Mouse (Mus musculus) hindbrain, embryonic 13.5 days (tissue): ENCODE results near the gene Lmna. TPM values are rescaled to one million over a fixed set of nuclear protein-coding genes. Genes with fewer than 3 reads are reported as not detected.
A peak's percentile ranks its signal among the peaks of the same experiment; 100 is the strongest.

Source experiments
- ATAC-seq: fragments of 200-750 bp; cut with Nextera tagmentation; 2 replicates; pipeline ENCODE4 v1.8.0; 2017; ENCODE audit warnings: moderate TSS enrichment; ENCODE audit not compliant: low FRiP score
- H3K27ac ChIP-seq: fragments of 300-500 bp; sonication (generic); 2 replicates; pipeline ENCODE4 v1.5.1; 2015; ENCODE audit warnings: inconsistent platforms, mild to moderate bottlenecking, moderate library complexity
- H3K27me3 ChIP-seq: fragments of 300-500 bp; sonication (generic); 2 replicates; pipeline ENCODE4 v1.6.1; 2015; ENCODE audit warnings: mild to moderate bottlenecking, inconsistent platforms
- H3K36me3 ChIP-seq: fragments of 300-500 bp; sonication (generic); 2 replicates; pipeline ENCODE4 v1.6.1; 2015; ENCODE audit warnings: mild to moderate bottlenecking, inconsistent platforms
- H3K4me1 ChIP-seq: fragments of 300-500 bp; sonication (generic); replicated peaks from 2 replicates; pipeline ENCODE4 v1.6.1; 2015; ENCODE audit warnings: inconsistent platforms
- H3K4me2 ChIP-seq: fragments of 300-500 bp; sonication (generic); 2 replicates; pipeline ENCODE4 v1.6.1; 2015; ENCODE audit warnings: inconsistent platforms, mild to moderate bottlenecking, moderate library complexity
- H3K4me3 ChIP-seq: fragments of 300-500 bp; sonication (generic); 2 replicates; pipeline ENCODE4 v1.5.1; 2015; ENCODE audit warnings: mild to moderate bottlenecking, inconsistent platforms
- H3K9ac ChIP-seq: fragments of 300-500 bp; sonication (generic); 2 replicates; pipeline ENCODE4 v1.6.1; 2015; ENCODE audit warnings: mild to moderate bottlenecking, inconsistent platforms
- H3K9me3 ChIP-seq: fragments of 300-500 bp; sonication (generic); 2 replicates; pipeline ENCODE4 v1.6.1; 2016; ENCODE audit warnings: inconsistent platforms
- WGBS: fragments of 180-500 bp; shearing (Covaris S2); methylation state at CpG from one replicate; pipeline ENCODE4 v1.1.7; 2015; 5-methylcytosine and 5-hydroxymethylcytosine counted together
- polyA plus RNA-seq: library from polyadenylated mRNA; unstranded; fragments of >200 nt; fragmentation: Nextera tagmentation; extraction: Ambion mirVana; gene quantifications from 2 replicates; pipeline ENCODE4 v1.2.1, GENCODE M21; 2015

The Lmna gene
- polyA plus RNA-seq, 1 experiment from 2014 or later = 31.9 TPM

DNA sequence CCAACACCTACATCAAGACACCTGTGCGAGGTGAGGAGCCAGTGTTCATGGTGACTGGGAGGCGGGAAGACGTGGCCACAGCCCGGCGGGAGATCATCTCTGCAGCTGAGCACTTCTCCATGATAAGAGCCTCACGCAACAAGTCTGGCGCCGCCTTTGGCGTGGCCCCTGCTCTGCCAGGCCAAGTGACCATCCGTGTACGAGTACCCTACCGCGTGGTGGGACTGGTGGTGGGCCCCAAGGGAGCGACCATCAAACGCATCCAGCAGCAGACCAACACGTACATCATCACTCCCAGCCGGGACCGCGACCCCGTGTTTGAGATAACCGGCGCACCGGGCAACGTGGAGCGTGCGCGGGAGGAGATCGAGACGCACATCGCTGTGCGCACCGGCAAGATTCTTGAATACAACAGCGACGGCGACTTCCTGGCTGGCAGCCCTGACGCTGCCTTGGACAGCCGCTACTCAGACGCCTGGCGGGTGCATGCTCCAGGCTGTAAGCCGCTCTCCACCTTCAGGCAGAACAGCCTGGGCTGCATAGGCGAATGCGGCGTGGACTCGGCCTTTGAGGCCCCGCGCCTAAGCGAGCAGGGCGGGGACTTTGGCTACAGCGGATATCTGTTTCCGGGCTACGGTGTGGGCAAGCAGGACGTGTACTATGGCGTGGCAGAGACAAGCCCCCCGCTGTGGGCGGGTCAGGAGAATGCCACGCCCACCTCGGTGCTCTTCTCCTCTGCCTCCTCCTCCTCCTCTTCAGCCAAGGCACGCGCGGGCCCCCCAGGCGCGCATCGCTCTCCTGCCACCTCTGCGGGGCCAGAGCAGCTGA lies 26.6 kb upstream of the Lmna start:
- Histone ChIP-seq H3K4me1 (peaks cover 71% of the 10 kb centered on the region), H3K9ac (peak overlapping the region; percentile 100), H3K4me3 (peak overlapping the region; percentile 95), H3K4me2 (peak overlapping the region; percentile 98), H3K27me3 (no peaks in the 10 kb centered on the region), H3K36me3 (peaks cover 57% of the 10 kb centered on the region), H3K27ac (peak overlapping the region; percentile 79), H3K9me3 (no peaks in the 10 kb centered on the region)
- ATAC-seq = no peak
- 7% methylated on average over 57 of the region's 64 CpGs for WGBS

DNA sequence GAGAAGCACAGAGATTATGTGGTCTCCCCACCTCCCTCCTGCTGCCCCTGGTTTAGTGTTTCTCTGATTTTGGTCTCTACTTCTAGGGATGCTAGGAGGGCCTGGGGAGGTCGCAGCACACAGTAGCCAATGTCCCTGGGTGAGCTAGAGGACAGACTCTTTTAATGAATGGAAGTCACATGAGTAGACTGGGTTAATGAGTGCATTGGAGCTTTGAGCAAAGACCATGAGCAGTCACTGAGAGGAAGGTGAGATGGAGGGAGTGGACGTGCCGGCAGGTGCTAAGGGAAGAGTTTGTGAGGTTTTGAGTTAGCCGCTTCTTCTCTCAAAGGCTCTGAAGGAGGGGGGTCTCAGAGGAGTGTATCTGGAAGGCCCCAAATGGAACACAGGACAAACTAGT lies 25.8 kb upstream of the Lmna start:
- ATAC-seq = no peak
- H3K36me3 ChIP-seq = peaks cover 51% of the 10 kb centered on the region
- WGBS = 22% methylated on average over 4 of the region's 4 CpGs
- H3K27me3 ChIP-seq = no peaks in the 10 kb centered on the region
- H3K4me2 ChIP-seq = peak overlapping the region; percentile 98
- H3K27ac ChIP-seq = peak overlapping the region; percentile 79; the same call in 1 of the 2 replicates
- H3K9me3 ChIP-seq = no peaks in the 10 kb centered on the region
- peak overlapping the region; percentile 100 for H3K9ac ChIP-seq
- H3K4me1 ChIP-seq = peaks cover 65% of the 10 kb centered on the region
- peak overlapping the region; percentile 95 for H3K4me3 ChIP-seq

DNA sequence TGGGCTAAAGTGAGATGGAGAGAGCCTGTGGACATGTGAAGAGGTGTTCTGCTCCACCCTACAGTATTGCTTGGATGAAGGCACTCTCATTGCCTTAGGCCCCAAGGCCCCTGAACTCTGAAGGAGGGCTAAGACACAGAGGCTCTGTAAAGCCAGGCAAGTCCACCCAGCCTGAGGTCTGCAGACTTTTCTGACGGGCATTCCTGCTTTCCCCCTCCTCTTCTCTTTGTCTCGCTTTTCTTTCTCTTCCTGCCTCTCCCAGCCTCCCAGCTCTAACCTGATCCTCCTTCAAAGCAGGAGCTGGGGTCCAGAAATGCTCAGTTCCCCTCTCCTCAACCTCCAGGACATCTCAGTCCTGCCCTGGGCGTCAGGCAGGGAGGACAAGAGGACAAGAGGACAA lies 25.2 kb upstream of the Lmna start:
- Histone ChIP-seq H3K4me1 (peaks cover 65% of the 10 kb centered on the region), H3K4me2 (peak overlapping the region; percentile 98), H3K27me3 (no peaks in the 10 kb centered on the region), H3K9ac (peak overlapping the region; percentile 100), H3K9me3 (no peaks in the 10 kb centered on the region), H3K4me3 (peak overlapping the region; percentile 95), H3K27ac (peak overlapping the region; percentile 79), H3K36me3 (peaks cover 46% of the 10 kb centered on the region)
- no peak for ATAC-seq
- 11% methylated on average over 3 of the region's 3 CpGs for WGBS

DNA sequence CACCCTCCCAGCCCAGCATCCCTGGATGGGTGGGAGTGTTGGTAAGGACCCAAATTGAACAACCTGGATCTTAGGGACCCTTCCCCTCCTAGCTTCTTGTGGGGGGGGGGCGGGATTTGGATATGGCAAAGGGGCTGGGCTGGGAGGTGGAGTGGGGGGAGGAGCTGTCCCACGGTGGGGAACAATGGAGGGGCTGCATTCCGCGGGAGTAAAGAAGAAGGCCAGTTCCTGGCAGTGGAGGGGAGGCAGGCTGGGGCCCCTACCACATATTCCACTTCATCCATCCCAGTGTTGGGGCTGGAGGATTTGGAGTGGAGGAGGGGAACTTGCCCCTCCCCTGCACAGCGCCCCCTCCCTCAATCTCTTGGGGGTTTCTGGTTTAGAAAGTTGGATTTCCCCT lies 23.9 kb upstream of the Lmna start:
- ATAC-seq = no peak
- H3K4me3 ChIP-seq = peak overlapping the region; percentile 95
- peak overlapping the region; percentile 98 for H3K4me2 ChIP-seq
- peaks cover 39% of the 10 kb centered on the region for H3K36me3 ChIP-seq
- H3K27ac ChIP-seq = peak overlapping the region; percentile 99
- 0% methylated on average over 4 of the region's 5 CpGs for WGBS
- H3K9ac ChIP-seq = peak overlapping the region; percentile 100
- peaks cover 69% of the 10 kb centered on the region for H3K4me1 ChIP-seq
- no peaks in the 10 kb centered on the region for H3K27me3 ChIP-seq
- H3K9me3 ChIP-seq = no peaks in the 10 kb centered on the region

DNA sequence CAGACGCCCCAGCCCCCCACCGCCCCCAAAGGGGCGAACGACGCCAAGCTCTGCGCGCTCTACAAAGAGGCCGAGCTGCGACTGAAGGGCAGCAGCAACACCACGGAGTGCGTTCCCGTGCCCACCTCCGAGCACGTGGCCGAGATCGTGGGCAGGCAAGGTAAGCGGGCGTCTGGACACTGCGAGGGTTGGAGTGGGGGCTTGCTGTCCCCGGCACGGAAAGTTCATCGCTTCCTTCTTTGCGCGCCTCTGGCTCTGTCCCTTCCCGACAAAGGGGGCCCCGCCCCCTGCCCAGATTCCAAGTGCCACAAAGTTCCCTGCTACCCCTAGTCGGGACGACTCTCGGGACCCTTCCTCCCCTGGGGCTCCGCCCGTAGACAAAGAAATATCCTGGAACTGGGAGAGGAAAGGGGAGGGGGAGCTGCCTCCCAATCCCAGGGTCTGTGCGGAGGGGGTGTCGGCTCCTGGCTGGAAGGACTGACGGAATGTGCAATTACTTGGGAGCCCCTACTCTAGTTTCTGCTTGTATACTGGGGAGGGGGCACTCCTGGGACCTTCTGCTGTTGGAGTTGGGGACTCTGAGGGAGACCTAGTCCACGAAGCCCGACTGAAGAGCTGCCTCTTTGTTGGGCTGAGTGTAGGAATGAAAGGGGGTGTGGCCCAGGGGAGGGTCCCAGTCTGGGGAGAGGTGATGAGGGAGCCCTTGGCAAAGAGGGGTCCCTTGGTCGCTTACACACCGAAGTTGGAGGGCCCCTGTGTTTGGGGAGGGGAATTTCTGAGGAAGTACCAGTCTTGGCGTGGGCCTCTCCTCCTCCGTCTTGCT lies 23.1 kb upstream of the Lmna start:
- H3K9me3 ChIP-seq = no peaks in the 10 kb centered on the region
- WGBS = under 1% methylated on average over 38 of the region's 40 CpGs

DNA sequence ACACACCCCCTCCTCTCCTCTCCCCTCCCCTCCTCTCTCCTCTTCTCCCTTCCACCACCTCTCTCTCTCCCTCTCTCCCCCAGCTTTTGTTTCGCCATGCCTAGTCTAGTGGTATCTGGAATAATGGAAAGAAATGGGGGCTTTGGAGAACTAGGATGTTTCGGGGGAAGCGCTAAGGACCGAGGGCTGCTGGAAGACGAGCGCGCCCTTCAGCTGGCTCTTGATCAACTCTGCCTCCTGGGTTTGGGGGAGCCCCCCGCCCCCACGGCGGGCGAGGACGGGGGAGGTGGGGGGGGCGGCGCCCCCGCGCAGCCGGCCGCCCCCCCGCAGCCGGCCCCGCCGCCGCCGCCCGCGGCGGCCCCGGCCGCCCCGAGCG lies 22.5 kb upstream of the Lmna start, which contains the start of gene Mex3a:
Gene Mex3a (plus strand): TSS at position 97 of the 376 bp plus-strand sequence.
- peak within 1 kb of the TSS; percentile 99 for H3K27ac ChIP-seq
- no peaks in the 10 kb centered on the region for H3K9me3 ChIP-seq
- ATAC-seq = no peak
- H3K4me1 ChIP-seq = peaks cover 69% of the 10 kb centered on the region
- no peaks in the 10 kb centered on the region for H3K27me3 ChIP-seq
- peaks cover 25% of the 10 kb centered on the region for H3K36me3 ChIP-seq
- peak within 1 kb of the TSS; percentile 100 for H3K9ac ChIP-seq
- WGBS = 1% methylated on average over 12 of the region's 31 CpGs
- peak within 1 kb of the TSS; percentile 95 for H3K4me3 ChIP-seq
- peak within 1 kb of the TSS; percentile 98 for H3K4me2 ChIP-seq

More for the DNA sequence above, 23.1 kb upstream of the Lmna start:
- H3K4me1 ChIP-seq = peaks cover 69% of the 10 kb centered on the region
- peaks cover 31% of the 10 kb centered on the region for H3K36me3 ChIP-seq
- peak overlapping the region; percentile 100 for H3K9ac ChIP-seq
- H3K27me3 ChIP-seq = no peaks in the 10 kb centered on the region
- peak overlapping the region; percentile 98 for H3K4me2 ChIP-seq
- ATAC-seq = peak; percentile 36
- H3K27ac ChIP-seq = peak overlapping the region; percentile 99
- peak overlapping the region; percentile 95 for H3K4me3 ChIP-seq

DNA sequence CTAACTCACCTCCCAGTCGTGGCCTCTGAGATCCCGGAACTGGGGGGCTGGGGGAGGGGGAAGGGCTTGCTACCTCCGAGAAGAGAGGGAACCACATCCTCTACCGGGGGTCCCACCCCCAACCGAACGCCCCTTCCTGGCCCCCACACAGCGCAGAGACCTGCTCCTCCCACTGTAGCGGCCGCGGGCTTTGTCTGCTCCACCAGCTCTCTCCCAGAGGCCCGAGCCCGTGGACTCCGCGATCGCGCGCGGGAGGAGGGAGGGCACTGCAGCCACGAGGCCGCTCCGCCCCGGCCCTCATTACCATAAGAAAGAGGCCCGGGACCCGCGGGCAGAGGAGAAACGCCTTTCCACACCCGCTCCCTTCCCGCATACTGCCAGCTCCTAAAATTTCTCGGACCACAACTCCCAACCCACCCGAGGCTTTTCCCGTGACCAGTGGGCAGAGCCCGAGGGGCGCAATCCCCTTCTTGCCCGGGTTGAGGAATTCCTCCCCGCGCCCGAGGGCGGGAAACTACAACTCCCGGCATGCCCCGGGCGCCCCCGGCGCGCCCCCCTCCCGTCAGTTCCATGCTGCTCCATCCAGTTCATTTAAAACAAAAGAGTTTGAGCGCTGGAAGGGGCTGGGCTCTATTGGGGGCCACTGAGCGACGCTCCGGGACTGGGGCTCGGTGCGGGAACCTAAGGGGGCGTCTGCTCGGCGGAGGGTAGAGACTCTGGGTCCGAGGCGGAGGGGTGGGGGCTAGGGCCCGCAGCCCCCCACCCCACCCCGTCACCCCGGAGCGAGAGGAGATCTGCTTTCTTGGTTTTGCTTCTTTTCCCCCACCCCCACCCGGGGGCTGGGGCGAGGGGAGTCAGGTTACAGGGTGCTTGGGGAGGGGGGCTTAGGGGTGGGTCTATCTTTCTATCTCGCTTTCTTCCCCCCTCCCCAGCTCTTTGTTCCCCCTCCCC lies 21.9 kb upstream of the Lmna start:
- ATAC-seq = peak; percentile 87
- Histone ChIP-seq H3K4me3 (peak overlapping the region; percentile 95), H3K4me2 (peak overlapping the region; percentile 98), H3K9me3 (no peaks in the 10 kb centered on the region), H3K9ac (peak overlapping the region; percentile 100), H3K4me1 (peaks cover 68% of the 10 kb centered on the region), H3K36me3 (peaks cover 18% of the 10 kb centered on the region), H3K27me3 (no peaks in the 10 kb centered on the region), H3K27ac (peak overlapping the region; percentile 99)
- WGBS = under 1% methylated on average over 49 of the region's 63 CpGs

DNA sequence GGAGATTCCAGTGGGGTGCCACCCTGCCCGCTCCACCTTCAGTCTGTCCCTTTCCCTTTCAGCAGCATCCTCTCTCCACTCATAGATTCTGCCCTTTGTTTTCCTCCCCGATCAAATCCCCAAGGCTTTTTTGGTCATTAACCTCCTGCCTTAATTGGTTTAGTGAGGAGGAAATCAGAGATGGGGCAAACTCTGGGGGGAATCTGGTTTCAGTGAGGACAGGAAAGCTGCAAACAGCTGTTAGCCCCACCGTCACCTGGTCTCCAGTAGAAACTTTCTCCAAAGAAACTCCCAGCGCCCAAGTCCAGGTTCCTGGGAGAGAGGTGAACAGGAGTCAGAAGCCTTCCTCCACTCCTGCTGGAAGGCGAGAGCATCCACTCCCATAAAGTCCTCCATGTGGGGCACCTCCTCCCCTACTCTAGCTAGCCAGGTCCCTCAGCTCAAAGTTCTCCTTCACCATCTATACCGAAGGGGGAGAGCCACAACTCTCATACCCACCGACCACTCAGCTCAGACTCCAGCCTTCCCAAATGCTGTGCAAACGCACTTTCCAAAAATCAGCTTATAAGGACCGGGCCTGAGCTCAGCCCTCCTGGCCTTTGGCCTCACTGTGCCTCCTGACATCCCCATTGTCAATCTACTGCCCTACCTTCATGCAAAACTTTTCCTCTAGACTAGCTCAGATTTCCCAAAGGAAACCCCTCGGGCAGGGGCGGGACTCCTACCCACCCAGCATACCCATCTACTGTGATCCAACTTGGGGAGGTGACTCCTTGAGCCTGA lies 20.5 kb upstream of the Lmna start:
- no peak for ATAC-seq
- H3K9me3 ChIP-seq = no peaks in the 10 kb centered on the region
- peak overlapping the region; percentile 95 for H3K4me3 ChIP-seq
- H3K27me3 ChIP-seq = no peaks in the 10 kb centered on the region
- H3K36me3 ChIP-seq = peaks cover 6% of the 10 kb centered on the region; the same call in 1 of the 2 replicates
- H3K27ac ChIP-seq = peak overlapping the region; percentile 99
- H3K9ac ChIP-seq = peak overlapping the region; percentile 100
- H3K4me1 ChIP-seq = peaks cover 67% of the 10 kb centered on the region
- peak overlapping the region; percentile 98 for H3K4me2 ChIP-seq
- 8% methylated on average over 11 of the region's 11 CpGs for WGBS

DNA sequence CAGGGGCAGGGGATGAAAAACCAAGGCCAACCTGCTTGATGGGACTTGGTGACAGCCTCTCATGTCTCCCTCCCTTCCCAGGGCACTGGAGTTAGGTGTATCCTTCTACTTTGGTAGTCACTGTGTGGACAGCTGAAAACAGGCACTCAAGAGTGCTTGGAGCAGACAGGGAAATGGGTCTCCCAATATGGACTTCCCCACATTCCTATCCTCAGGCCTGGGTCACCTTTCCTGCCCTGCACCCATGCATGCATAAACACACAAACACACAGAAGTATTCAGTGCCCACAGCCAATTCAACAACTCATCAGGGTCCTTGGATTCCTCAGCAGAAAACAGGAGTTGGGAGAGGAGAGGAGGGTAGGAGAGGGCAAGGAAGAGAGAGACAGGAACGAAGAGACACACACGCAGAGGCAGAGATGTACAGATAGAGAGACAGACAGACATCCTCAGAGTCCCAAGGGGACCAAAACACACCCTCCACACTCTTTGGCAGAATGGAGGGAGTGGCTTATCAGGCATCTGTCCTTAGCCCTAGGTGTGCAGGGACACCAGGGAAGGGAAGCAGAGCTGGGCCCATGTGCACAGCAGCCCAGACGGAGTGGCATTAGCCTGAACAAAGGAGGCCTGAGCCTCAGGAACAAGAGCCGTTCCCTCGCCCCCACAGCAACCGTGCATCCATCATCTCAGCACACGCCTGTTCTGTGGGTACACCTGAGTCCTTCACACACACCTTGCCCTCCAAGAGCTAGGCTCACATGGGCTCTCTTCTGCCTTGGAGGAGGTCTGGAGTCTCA lies 19.6 kb upstream of the Lmna start:
- 15% methylated on average over 7 of the region's 7 CpGs for WGBS
- Histone ChIP-seq H3K9ac (peak overlapping the region; percentile 100), H3K27me3 (no peaks in the 10 kb centered on the region), H3K4me2 (peak overlapping the region; percentile 98), H3K27ac (peak overlapping the region; percentile 99), H3K4me1 (peaks cover 61% of the 10 kb centered on the region), H3K9me3 (no peaks in the 10 kb centered on the region), H3K36me3 (peaks cover 8% of the 10 kb centered on the region), H3K4me3 (peak overlapping the region; percentile 95)
- ATAC-seq = no peak

DNA sequence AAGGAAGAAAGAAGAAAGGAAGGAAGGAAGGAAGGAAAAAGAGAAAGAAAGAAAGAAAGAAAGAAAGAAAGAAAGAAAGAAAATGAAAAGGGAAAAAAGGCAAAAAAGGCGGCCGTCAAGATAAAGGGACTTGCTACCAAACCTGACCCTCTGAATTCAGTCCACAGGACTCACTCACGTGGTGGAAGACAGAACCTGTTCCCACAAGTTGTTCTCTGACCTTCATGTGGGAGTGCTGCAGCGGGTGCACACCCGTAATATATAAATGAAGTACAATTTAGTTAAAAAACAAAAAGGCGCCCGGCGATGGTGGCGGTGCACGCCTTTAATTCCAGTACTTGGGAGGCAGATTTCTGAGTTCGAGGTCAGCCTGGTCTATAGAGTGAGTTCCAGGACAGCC lies 18.9 kb upstream of the Lmna start:
- no peak for ATAC-seq
- H3K4me1 ChIP-seq = peaks cover 55% of the 10 kb centered on the region
- H3K9me3 ChIP-seq = no peaks in the 10 kb centered on the region
- 85% methylated on average over 11 of the region's 11 CpGs for WGBS
- peaks cover 16% of the 10 kb centered on the region for H3K36me3 ChIP-seq
- no peak overlapping the region for H3K27ac ChIP-seq
- H3K4me2 ChIP-seq = peak overlapping the region; percentile 98
- H3K4me3 ChIP-seq = no peak overlapping the region
- peak overlapping the region; percentile 100; the same call in 1 of the 2 replicates for H3K9ac ChIP-seq
- H3K27me3 ChIP-seq = no peaks in the 10 kb centered on the region
